Mouse (Mus musculus): ENCODE results near the gene Scap.

GRCm38 (mm10) chr9:110294786-110295185 lies 38.3 kb upstream of the Scap start:
- no peak for TF ChIP-seq CTCF (IDR thresholded peaks at IDR 0.05; ENCODE audit: low read depth, low read length)
- no peak for TF ChIP-seq TAL1 (conservative IDR thresholded peaks at IDR 0.05; ENCODE audit: low read depth, low read length)
- no peak for TF ChIP-seq GATA1 (IDR thresholded peaks at IDR 0.05; ENCODE audit: borderline replicate concordance, low read length)
- no peak for TF ChIP-seq GATA2 (IDR thresholded peaks at IDR 0.05; ENCODE audit: borderline replicate concordance, low read depth, low read length)

Measured in G1E (cell line).